Mouse (Mus musculus): ENCODE measurements around the gene Dennd1b.

GRCm38 (mm10) chr1:139035141-139035540 lies 71.9 kb downstream of the Dennd1b start:
- TF ChIP-seq CTCF (IDR thresholded peaks at IDR 0.05; ENCODE audit: control insufficient read depth, insufficient read depth, low read length) (no peak), POLR2A (IDR thresholded peaks at IDR 0.05; ENCODE audit: borderline replicate concordance, control insufficient read depth, low read depth, low read length) (no peak)
